Mouse (Mus musculus) adrenal gland, adult 2 months (tissue): ENCODE results near the gene Ghsr. TPM values are rescaled to one million over a fixed set of nuclear protein-coding genes. Genes with fewer than 3 reads are reported as not detected.
"Not testable (repeated sequence)": the region's sequence is repeated elsewhere in the genome, so short reads cannot be mapped to it uniquely, and the experiment has no call there.

ENCODE experiments used
- DNase-seq: peaks from one replicate; pipeline ENCODE4 v3.0.0; 2021
- long read RNA-seq: library from polyadenylated mRNA; stranded (forward); transcript quantifications from one replicate; pipeline ENCODE4 v2.0.0, GENCODE M21; 2021
- polyA plus RNA-seq: library from polyadenylated mRNA; depleted of rRNA; stranded (reverse); fragments of >200 nt; gene quantifications from 2 replicates; pipeline ENCODE4 v1.2.3, GENCODE M21; 2012; rRNA removed
- total RNA-seq, 2 experiments: library from RNA; stranded (reverse); gene quantifications; 2 replicates each; pipeline ENCODE4 v1.2.3; 2021

Ghsr gene
- not detected for total RNA-seq
- polyA plus RNA-seq: not detected in 2 replicates
- long read RNA-seq: 0 reads

GRCm38 (mm10) chr3:27371276-27371621, at the start of gene Ghsr:
TSS of gene Ghsr (plus strand) at chr3:27371351.
- DNase-seq: no peak

- DNase-seq: no peak
Observed at GRCm38 (mm10) chr3:27322591-27322990, 48.6 kb upstream of the Ghsr start.

GRCm38 (mm10) chr3:27323551-27323950, 47.6 kb upstream of the Ghsr start:
- peak; percentile 16 for DNase-seq

- DNase-seq: no peak
Observed at GRCm38 (mm10) chr3:27326633-27327191, 44.4 kb upstream of the Ghsr start.

GRCm38 (mm10) chr3:27330706-27331105, 40.4 kb upstream of the Ghsr start:
- DNase-seq: no peak

- peak; percentile 31 for DNase-seq
Observed at GRCm38 (mm10) chr3:27338437-27338836, 32.7 kb upstream of the Ghsr start.

GRCm38 (mm10) chr3:27338887-27339286, 32.3 kb upstream of the Ghsr start:
- DNase-seq: no peak

GRCm38 (mm10) chr3:27340757-27341156, 30.4 kb upstream of the Ghsr start:
- no peak for DNase-seq

GRCm38 (mm10) chr3:27342462-27342861, 28.7 kb upstream of the Ghsr start:
- no peak for DNase-seq

- peak; percentile 47 for DNase-seq
Observed at GRCm38 (mm10) chr3:27345526-27345925, 25.6 kb upstream of the Ghsr start.

GRCm38 (mm10) chr3:27348462-27348861, 22.7 kb upstream of the Ghsr start:
- DNase-seq: no peak

GRCm38 (mm10) chr3:27351105-27351504, 20.0 kb upstream of the Ghsr start:
- DNase-seq: peak; percentile 42

GRCm38 (mm10) chr3:27359100-27359720, 11.9 kb upstream of the Ghsr start:
- DNase-seq: no peak

- DNase-seq: peak; percentile 15
Observed at GRCm38 (mm10) chr3:27370125-27370524, 1.0 kb upstream of the Ghsr start.

- no peak for DNase-seq
Observed at GRCm38 (mm10) chr3:27370582-27371275, 422 bp upstream of the Ghsr start.

GRCm38 (mm10) chr3:27371725-27372650, 837 bp downstream of the Ghsr start:
- no peak for DNase-seq

GRCm38 (mm10) chr3:27374396-27374795, 3.2 kb downstream of the Ghsr start:
- no peak for DNase-seq

- no peak for DNase-seq
Observed at GRCm38 (mm10) chr3:27377935-27378334, 6.8 kb downstream of the Ghsr start.

GRCm38 (mm10) chr3:27384836-27385235, 13.7 kb downstream of the Ghsr start:
- no peak for DNase-seq

- DNase-seq: no peak
Observed at GRCm38 (mm10) chr3:27389923-27390322, 18.8 kb downstream of the Ghsr start.

- DNase-seq: not testable (repeated sequence)
Observed at GRCm38 (mm10) chr3:27400996-27401395, 29.8 kb downstream of the Ghsr start.

GRCm38 (mm10) chr3:27406440-27406839, 35.3 kb downstream of the Ghsr start:
- no peak for DNase-seq
